Mouse (Mus musculus) olfactory bulb, adult 2 months (tissue): Measurements from ENCODE around the gene D16Ertd472e.

Experiments
- CTCF ChIP-seq: fragments of 200-500 bp; IDR thresholded peaks from 2 replicates; pipeline ENCODE4 v1.5.1; 2012; ENCODE audit warnings: low read depth, mild to moderate bottlenecking, low read length, moderate library complexity; ENCODE audit not compliant: insufficient read depth
- POLR2A ChIP-seq: fragments of 200-500 bp; IDR thresholded peaks from 2 replicates; pipeline ENCODE4 v1.6.1; 2012; ENCODE audit warnings: mild to moderate bottlenecking, low read depth, low read length, moderate library complexity; ENCODE audit not compliant: insufficient read depth

DNA sequence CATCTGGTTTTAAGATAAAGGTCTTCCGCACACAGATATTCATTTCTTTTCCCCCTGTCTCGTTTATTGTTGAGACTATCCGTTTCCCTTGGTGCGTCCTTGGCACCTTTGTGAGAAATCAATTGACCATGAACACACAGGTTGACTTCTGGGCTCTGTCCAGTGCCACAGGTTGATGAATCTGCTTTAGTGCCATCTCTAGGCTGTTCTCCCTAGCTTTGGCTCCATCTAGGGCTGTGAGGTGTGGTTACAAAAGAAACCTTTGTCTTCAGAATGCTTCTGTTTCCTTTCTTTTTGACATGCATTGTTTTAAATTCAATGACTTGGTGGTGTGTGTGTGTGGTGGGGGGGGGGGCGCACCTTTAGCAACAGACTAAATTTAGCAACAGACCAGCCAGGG lies 85.7 kb downstream of the D16Ertd472e start:
- TF ChIP-seq POLR2A (no peak), CTCF (no peak)
